Mouse (Mus musculus): ENCODE results near the gene Kcnh4.

DNA sequence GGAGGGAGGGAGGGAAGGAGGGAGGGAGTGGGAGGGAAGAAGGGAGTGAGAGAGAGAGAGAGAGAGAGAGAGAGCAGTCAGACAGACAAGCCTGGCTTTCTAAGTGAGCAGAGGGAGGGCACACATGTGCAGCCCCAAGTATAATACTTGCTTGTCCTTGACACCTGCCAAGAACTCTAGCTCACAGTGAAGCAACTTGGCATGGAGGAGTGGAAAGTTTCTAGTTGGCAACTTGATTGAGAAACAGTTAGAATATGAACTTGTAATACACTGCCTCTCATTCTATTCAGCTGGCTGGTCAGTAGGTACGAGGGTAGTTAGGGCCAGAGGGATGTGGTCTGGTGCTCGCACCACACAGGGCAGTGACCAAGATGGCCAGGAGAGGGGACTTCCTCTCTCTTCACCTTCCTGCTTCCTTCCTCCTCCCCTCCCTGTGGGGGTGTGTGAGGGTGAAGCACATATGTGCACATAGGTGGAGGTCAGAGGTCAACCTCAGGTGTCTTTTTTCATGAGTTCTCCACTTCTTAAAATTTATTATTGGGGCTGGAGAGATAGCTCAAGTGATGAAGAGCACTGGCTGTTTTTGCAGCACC is 31.8 kb upstream of the Kcnh4 start:
- TF ChIP-seq CTCF (IDR thresholded peaks at IDR 0.05; ENCODE audit: low read depth, low read length) = no peak
- no peak for TF ChIP-seq GATA1 (IDR thresholded peaks at IDR 0.05; ENCODE audit: borderline replicate concordance, low read length)
- no peak for TF ChIP-seq TAL1 (conservative IDR thresholded peaks at IDR 0.05; ENCODE audit: low read depth, low read length)
- no peak for TF ChIP-seq GATA2 (IDR thresholded peaks at IDR 0.05; ENCODE audit: borderline replicate concordance, low read depth, low read length)
- no peak for TF ChIP-seq POLR2AphosphoS5 (IDR thresholded peaks at IDR 0.05; ENCODE audit: insufficient replicate concordance, low read depth, low read length)

All from G1E (cell line).